Mouse (Mus musculus) heart, postnatal 0 days (tissue): ENCODE results near the gene Scg3.

ENCODE experiments used
- CTCF ChIP-seq: IDR thresholded peaks from 2 replicates; pipeline ENCODE4 v1.5.1; 2016; ENCODE audit warnings: antibody characterized with exemption, control low read depth, low read depth
- EP300 ChIP-seq: IDR thresholded peaks from 2 replicates; pipeline ENCODE4 v1.6.1; 2016; ENCODE audit warnings: antibody characterized with exemption, low read depth

DNA sequence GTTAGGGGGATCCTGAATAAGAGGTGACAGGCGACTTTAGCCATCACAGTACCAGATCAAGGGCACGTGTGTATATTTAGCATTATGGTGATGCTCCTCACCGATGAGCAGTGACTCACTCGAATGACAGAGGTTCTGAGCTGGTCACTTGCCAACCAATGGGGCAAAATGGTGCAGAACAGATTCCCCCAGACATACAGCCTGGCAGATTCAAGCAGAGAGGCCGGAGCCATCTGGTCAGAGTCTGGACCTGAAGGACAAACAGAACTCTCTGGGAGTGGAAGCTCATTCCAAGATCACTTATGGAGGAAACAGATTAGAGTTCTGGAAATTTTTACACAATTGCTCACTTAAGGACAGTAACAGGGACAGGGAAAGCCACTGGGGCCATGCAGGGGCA, 17.2 kb downstream of the Scg3 start:
- TF ChIP-seq CTCF (no peak), EP300 (no peak)
